Mouse (Mus musculus) CH12.LX (cell line): Measurements from ENCODE around the gene Rad23b. TPM values are rescaled to one million over a fixed set of nuclear protein-coding genes. Genes with fewer than 3 reads are reported as not detected.

Experiments used
- DNase-seq: peaks from one replicate; pipeline ENCODE4 v3.0.0-alpha.2; 2013; ENCODE audit errors: extremely low read depth
- H3K27ac ChIP-seq: 2 replicates; pipeline ENCODE4 v1.5.1; 2012; ENCODE audit warnings: low read depth, mild to moderate bottlenecking, control low read depth, moderate library complexity; ENCODE audit not compliant: insufficient read depth
- H3K27me3 ChIP-seq: replicated peaks from 2 replicates; pipeline ENCODE3; 2012; ENCODE audit warnings: inconsistent platforms
- H3K36me3 ChIP-seq, 2 experiments: replicated peaks in 1 of 2; 2 replicates each; pipeline versions ENCODE3 to v1.6.1; 2012; ENCODE audit warnings: inconsistent platforms in 1 of 2, low read length in 1 of 2, mild to moderate bottlenecking in 1 of 2, mixed read lengths in 1 of 2, moderate library complexity in 1 of 2; ENCODE audit not compliant: control insufficient read depth in 1 of 2, insufficient read depth in 1 of 2
- H3K4me1 ChIP-seq, 2 experiments: 2 replicates each; pipeline ENCODE4 v1.6.1; 2012; ENCODE audit warnings: inconsistent platforms in 1 of 2, moderate library complexity in 1 of 2; ENCODE audit not compliant: insufficient read depth in 2 of 2, control insufficient read depth in 1 of 2
- H3K4me2 ChIP-seq: 2 replicates; pipeline ENCODE4 v1.6.1; 2012; ENCODE audit warnings: low read depth, mild to moderate bottlenecking, control low read depth; ENCODE audit not compliant: poor library complexity, insufficient read depth, severe bottlenecking
- H3K4me3 ChIP-seq, 3 experiments: fragments of 150-350 bp in 1 of 3; sonication (generic) in 1 of 3; replicated peaks in 1 of 3; 2 replicates each; pipeline versions ENCODE3 to v1.5.1; 2011 to 2012; ENCODE audit warnings: low read depth in 2 of 3, low read length in 2 of 3, mild to moderate bottlenecking in 2 of 3, moderate library complexity in 2 of 3, control low read depth in 1 of 3, improper control_type of control experiment in 1 of 3, inconsistent platforms in 1 of 3, mixed read lengths in 1 of 3; ENCODE audit not compliant: poor library complexity in 1 of 3
- H3K79me2 ChIP-seq: replicated peaks from 2 replicates; pipeline ENCODE4 v1.6.1; 2012; ENCODE audit warnings: mild to moderate bottlenecking, moderate library complexity; ENCODE audit not compliant: control insufficient read depth, poor library complexity, insufficient read depth, severe bottlenecking; ENCODE audit errors: extremely low read depth
- H3K9ac ChIP-seq: 2 replicates; pipeline ENCODE4 v1.6.1; 2012; ENCODE audit warnings: low read depth, mild to moderate bottlenecking, control low read depth, moderate library complexity; ENCODE audit not compliant: insufficient read depth
- H3K9me3 ChIP-seq: replicated peaks from 2 replicates; pipeline ENCODE3; 2012; ENCODE audit warnings: low read length, inconsistent platforms, mixed read lengths
- BHLHE40 ChIP-seq: IDR thresholded peaks from 2 replicates; pipeline ENCODE4 v1.6.1; 2011; ENCODE audit warnings: mild to moderate bottlenecking, low read depth, low read length, improper control_type of control experiment
- CHD1 ChIP-seq: IDR thresholded peaks from 2 replicates; pipeline ENCODE4 v1.6.1; 2012; ENCODE audit warnings: low read depth, low read length, improper control_type of control experiment, inconsistent platforms
- CHD2 ChIP-seq: IDR thresholded peaks from 2 replicates; pipeline ENCODE4 v1.6.1; 2011; ENCODE audit warnings: low read length, improper control_type of control experiment
- CTCF ChIP-seq, 2 experiments: IDR thresholded peaks in 1 of 2; conservative IDR thresholded peaks in 1 of 2; 2 replicates each; pipeline ENCODE4 v1.5.1; 2011 to 2012; ENCODE audit warnings: low read depth in 2 of 2, low read length in 2 of 2, improper control_type of control experiment in 1 of 2, inconsistent platforms in 1 of 2, mild to moderate bottlenecking in 1 of 2, moderate library complexity in 1 of 2
- JUN ChIP-seq: IDR thresholded peaks from 2 replicates; pipeline ENCODE4 v1.6.1; 2011; ENCODE audit warnings: low read depth, mild to moderate bottlenecking, low read length, improper control_type of control experiment, moderate library complexity; ENCODE audit not compliant: insufficient read depth
- RAD21 ChIP-seq: IDR thresholded peaks from 2 replicates; pipeline ENCODE4 v1.6.1; 2011; ENCODE audit warnings: low read depth, mild to moderate bottlenecking, low read length, improper control_type of control experiment, moderate library complexity
- SMC3 ChIP-seq: IDR thresholded peaks from 2 replicates; pipeline ENCODE4 v1.6.1; 2011; ENCODE audit warnings: low read depth, low read length, improper control_type of control experiment
- TBP ChIP-seq: conservative IDR thresholded peaks from 2 replicates; pipeline ENCODE4 v1.6.1; 2011; ENCODE audit warnings: low read depth, low read length, improper control_type of control experiment
- USF2 ChIP-seq: conservative IDR thresholded peaks from 2 replicates; pipeline ENCODE4 v1.6.1; 2011; ENCODE audit warnings: low read depth, low read length, improper control_type of control experiment
- ZC3H11A ChIP-seq: IDR thresholded peaks from 2 replicates; pipeline ENCODE4 v1.6.1; 2012; ENCODE audit warnings: low read depth, mild to moderate bottlenecking, inconsistent platforms, low read length, improper control_type of control experiment
- ZKSCAN1 ChIP-seq: IDR thresholded peaks from 2 replicates; pipeline ENCODE4 v1.6.1; 2012; ENCODE audit warnings: low read depth, inconsistent platforms, low read length, improper control_type of control experiment, borderline replicate concordance
- ZNF384 ChIP-seq: IDR thresholded peaks from 2 replicates; pipeline ENCODE4 v1.6.1; 2012; ENCODE audit warnings: low read depth, low read length, improper control_type of control experiment, inconsistent platforms
- dilution Hi-C: fragments of 300-500 bp; cut with MboI; formaldehyde crosslinking; loops from 2 replicates; pipeline ENCODE4 v1.14.3; 2020; ENCODE audit warnings: low sequenced_read_pairs; ENCODE audit not compliant: extremely low pct_unique_long_range_greater_than_20kb, extremely low pct_ligation_motif_present
- in situ Hi-C: fragments of 300-500 bp; cut with MboI; formaldehyde crosslinking; loops from 3 replicates; pipeline ENCODE4 v1.14.3; 2019; ENCODE audit warnings: low sequenced_read_pairs, low pct_ligation_motif_present, low pct_unique_long_range_greater_than_20kb, mixed read lengths
- polyA plus RNA-seq: library from polyadenylated mRNA; unstranded; fragments of >175 nt; gene quantifications from 2 replicates; pipeline ENCODE4 v1.2.1, GENCODE M21; 2012; ENCODE audit warnings: low read depth; ENCODE audit not compliant: insufficient read length
- total RNA-seq, 2 experiments: library from RNA; depleted of rRNA; stranded (reverse); fragments of 300-350 nt in 1 of 2; fragments of >200 nt in 1 of 2; gene quantifications; 2 replicates each; pipeline ENCODE4 v1.2.3; 2012 to 2014

Gene Rad23b
- total and polyA plus RNA-seq, 3 experiments: 190 to 436 (median 350) TPM

GRCm38 (mm10) chr4:55392445-55392844 is 42.6 kb downstream of the Rad23b start:
- Histone ChIP-seq H3K27ac (no peak overlapping the region), H3K4me2 (no peak overlapping the region), H3K9me3 (no peaks in the 10 kb centered on the region), H3K4me3 (no peak overlapping the region), H3K27me3 (no peaks in the 10 kb centered on the region), H3K79me2 (peaks cover 2% of the 10 kb centered on the region; the same call in 1 of the 2 replicates), H3K4me1 (peaks cover 0 to 8% of the 10 kb centered on the region in 2 experiments; a peak in 2 of 4 replicates), H3K9ac (no peak overlapping the region), H3K36me3 (peaks cover 17 to 33% of the 10 kb centered on the region in 2 experiments)
- TF ChIP-seq CHD2 (no peak), CHD1 (no peak), RAD21 (no peak), USF2 (no peak), JUN (no peak), ZKSCAN1 (no peak), TBP (no peak), ZNF384 (no peak)
- no peak for DNase-seq
- dilution Hi-C loops: no loop called here
- in situ Hi-C loops: no loop called here

DNA sequence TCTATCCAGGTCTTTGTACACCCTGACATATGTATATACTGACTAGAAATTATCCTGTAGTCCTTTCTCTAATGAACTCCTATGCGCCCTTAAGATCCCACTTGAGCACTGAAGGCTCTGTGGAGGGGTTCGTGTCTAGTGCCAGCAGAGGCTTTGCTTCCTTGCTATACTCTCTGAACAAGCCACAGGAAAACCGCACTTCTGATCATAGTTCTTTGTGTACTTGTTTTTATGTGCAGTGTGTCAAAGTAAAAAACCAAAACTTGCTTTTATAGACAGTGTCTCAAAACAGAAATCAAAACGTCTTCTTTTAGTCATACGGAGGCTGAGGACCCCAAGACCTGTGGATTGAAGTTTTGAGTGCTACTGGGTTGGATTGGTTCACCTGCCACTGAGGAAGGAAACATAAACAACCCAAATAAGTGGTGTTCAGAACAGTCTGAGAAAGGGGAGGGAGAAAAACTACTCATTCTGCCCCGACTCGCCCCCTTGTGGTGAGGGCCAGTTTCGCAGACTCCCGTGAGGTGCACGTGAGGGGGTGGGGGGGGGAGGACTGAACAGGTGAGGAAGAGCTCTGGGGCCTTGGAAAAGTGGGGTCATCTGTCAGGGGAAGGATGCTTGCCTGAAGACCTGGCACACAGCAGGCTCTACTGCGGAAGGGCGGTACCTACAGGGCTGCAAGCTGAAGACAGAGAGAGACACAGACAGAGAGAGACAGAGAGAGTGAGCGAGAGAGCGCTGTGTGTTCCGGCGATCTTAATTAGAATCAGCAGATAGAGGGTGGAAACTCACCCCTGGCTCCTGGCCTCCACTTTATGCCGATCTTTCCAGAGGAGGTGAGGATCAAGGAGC is 48.3 kb downstream of the Rad23b start:
- DNase-seq: no peak
- Histone ChIP-seq H3K27ac (no peak overlapping the region), H3K36me3 (no peaks in the 10 kb centered on the region), H3K9me3 (peaks cover 14% of the 10 kb centered on the region)
- in situ Hi-C loops: no loop called here
- peak; percentile 99 for TF ChIP-seq BHLHE40
- no peak for TF ChIP-seq ZC3H11A
- peak; percentile 20 for TF ChIP-seq RAD21
- peak; percentile 8 to 63; a peak in 2 of 4 replicates for TF ChIP-seq CTCF (conservative IDR thresholded peaks at IDR 0.05 in 1 of 2, IDR thresholded peaks at IDR 0.05 in 1 of 2; ENCODE audit: low read depth in 2 of 2, low read length in 2 of 2)
- TF ChIP-seq SMC3: peak; percentile 50; the same call in 1 of the 2 replicates
- no peak for TF ChIP-seq TBP
- TF ChIP-seq, all 38 proteins: peak for 4
- H3K27me3 ChIP-seq: no peaks in the 10 kb centered on the region
- no peak overlapping the region for H3K9ac ChIP-seq
- dilution Hi-C loops: no loop called here
- no peak overlapping the region for H3K4me3 ChIP-seq
- no peaks in the 10 kb centered on the region for H3K79me2 ChIP-seq
- no peak overlapping the region for H3K4me2 ChIP-seq
- peaks cover 0 to 8% of the 10 kb centered on the region in 2 experiments; a peak in 2 of 4 replicates for H3K4me1 ChIP-seq
